Mouse (Mus musculus) C2C12 (cell line): ENCODE measurements around the gene Kxd1. TPM values are rescaled to one million over a fixed set of nuclear protein-coding genes. Genes with fewer than 3 reads are reported as not detected.

Source experiments
- H3K27me3 ChIP-seq: one replicate; pipeline ENCODE4 v1.6.1; 2011; ENCODE audit not compliant: control insufficient read depth, insufficient read depth, insufficient read length
- H3K36me3 ChIP-seq: one replicate; pipeline ENCODE4 v1.6.1; 2011; ENCODE audit not compliant: control insufficient read depth, insufficient read depth
- H3K4me3 ChIP-seq: one replicate; pipeline ENCODE4 v1.5.1; 2011; ENCODE audit warnings: mild to moderate bottlenecking, control low read depth; ENCODE audit not compliant: poor library complexity, insufficient read depth, severe bottlenecking
- H3K79me2 ChIP-seq: one replicate; pipeline ENCODE4 v1.6.1; 2011; ENCODE audit not compliant: control insufficient read depth, insufficient read depth
- H3K79me3 ChIP-seq: one replicate; pipeline ENCODE4 v1.6.1; 2011; ENCODE audit warnings: low read depth, control low read depth
- H3ac ChIP-seq: one replicate; pipeline ENCODE3; 2011; ENCODE audit warnings: low read depth; ENCODE audit not compliant: control insufficient read depth, insufficient read length
- CEBPB ChIP-seq: IDR thresholded peaks from one replicate; pipeline ENCODE4 v1.6.1; 2011; ENCODE audit warnings: low read depth, mild to moderate bottlenecking, control low read depth, moderate library complexity
- CTCF ChIP-seq: IDR thresholded peaks from one replicate; pipeline ENCODE4 v1.5.1; 2011; ENCODE audit not compliant: control insufficient read depth, insufficient read depth, insufficient read length
- FOSL1 ChIP-seq: IDR thresholded peaks from one replicate; pipeline ENCODE4 v1.8.0; 2011; ENCODE audit warnings: mild to moderate bottlenecking, low read length; ENCODE audit not compliant: poor library complexity, insufficient read depth, severe bottlenecking
- MAX ChIP-seq: IDR thresholded peaks from one replicate; pipeline ENCODE4 v1.6.1; 2011; ENCODE audit warnings: mild to moderate bottlenecking, control low read depth
- MYOD1 ChIP-seq: IDR thresholded peaks from one replicate; pipeline ENCODE4 v1.6.1; 2011; ENCODE audit warnings: low read depth; ENCODE audit not compliant: control insufficient read depth, insufficient read length
- MYOG ChIP-seq: IDR thresholded peaks from one replicate; pipeline ENCODE4 v1.6.1; 2011; ENCODE audit not compliant: control insufficient read depth, insufficient read length; ENCODE audit errors: extremely low read depth
- USF1 ChIP-seq: IDR thresholded peaks from one replicate; pipeline ENCODE4 v1.6.1; 2011; ENCODE audit warnings: low read depth, mild to moderate bottlenecking, control low read depth, moderate library complexity
- polyA plus RNA-seq: library from polyadenylated mRNA; unstranded; fragments of >200 nt; fragmentation: generic; extraction: Trizol; gene quantifications from one replicate; pipeline ENCODE4 v1.2.1, GENCODE M21; 2012; ENCODE audit warnings: missing spikeins

Gene Kxd1
- polyA plus RNA-seq, 1 experiment = 47.5 TPM

- Histone ChIP-seq H3K79me3 (peaks cover 33% of the 10 kb centered on the region), H3K36me3 (no peaks in the 10 kb centered on the region), H3ac (no peak overlapping the region), H3K27me3 (no peaks in the 10 kb centered on the region), H3K4me3 (no peak overlapping the region), H3K79me2 (peaks cover 90% of the 10 kb centered on the region)
- TF ChIP-seq FOSL1 (no peak), CEBPB (no peak), MYOD1 (no peak), CTCF (no peak), USF1 (no peak), MYOG (no peak), MAX (no peak)
Observed at GRCm38 (mm10) chr8:70565561-70565960, 37.8 kb upstream of the Kxd1 start.

- Histone ChIP-seq H3ac (no peak overlapping the region), H3K79me3 (peaks cover 33% of the 10 kb centered on the region), H3K27me3 (no peaks in the 10 kb centered on the region), H3K36me3 (no peaks in the 10 kb centered on the region), H3K79me2 (peaks cover 90% of the 10 kb centered on the region), H3K4me3 (no peak overlapping the region)
- TF ChIP-seq MAX (no peak), MYOG (no peak), CEBPB (no peak), CTCF (no peak), FOSL1 (no peak), USF1 (no peak), MYOD1 (no peak)
Observed at GRCm38 (mm10) chr8:70564696-70565235, 37.0 kb upstream of the Kxd1 start.

GRCm38 (mm10) chr8:70563763-70564387, 36.1 kb upstream of the Kxd1 start:
- H3ac ChIP-seq = no peak overlapping the region
- no peak for TF ChIP-seq MYOD1
- no peak for TF ChIP-seq MYOG
- no peak for TF ChIP-seq FOSL1
- TF ChIP-seq MAX = no peak
- no peak for TF ChIP-seq CEBPB
- TF ChIP-seq CTCF = no peak
- no peak for TF ChIP-seq USF1
- peaks cover 30% of the 10 kb centered on the region for H3K79me3 ChIP-seq
- peaks cover 90% of the 10 kb centered on the region for H3K79me2 ChIP-seq
- no peaks in the 10 kb centered on the region for H3K27me3 ChIP-seq
- no peaks in the 10 kb centered on the region for H3K36me3 ChIP-seq
- no peak overlapping the region for H3K4me3 ChIP-seq

GRCm38 (mm10) chr8:70562802-70563201, 35.0 kb upstream of the Kxd1 start:
- Histone ChIP-seq H3K79me3 (peaks cover 34% of the 10 kb centered on the region), H3K4me3 (no peak overlapping the region), H3K79me2 (peaks cover 90% of the 10 kb centered on the region), H3ac (no peak overlapping the region), H3K36me3 (no peaks in the 10 kb centered on the region), H3K27me3 (no peaks in the 10 kb centered on the region)
- no peak for TF ChIP-seq FOSL1
- no peak for TF ChIP-seq MYOG
- TF ChIP-seq CTCF = no peak
- no peak for TF ChIP-seq MYOD1
- TF ChIP-seq CEBPB = no peak
- no peak for TF ChIP-seq MAX
- TF ChIP-seq USF1 = no peak

- TF ChIP-seq CTCF (no peak), CEBPB (no peak), MYOG (no peak), MAX (no peak), MYOD1 (no peak), FOSL1 (no peak), USF1 (no peak)
Observed at GRCm38 (mm10) chr8:70561809-70562535, 34.2 kb upstream of the Kxd1 start.

GRCm38 (mm10) chr8:70561357-70561756, 33.6 kb upstream of the Kxd1 start:
- H3ac ChIP-seq = no peak overlapping the region
- H3K4me3 ChIP-seq = no peak overlapping the region
- H3K36me3 ChIP-seq = no peaks in the 10 kb centered on the region
- TF ChIP-seq CTCF (no peak), FOSL1 (no peak), USF1 (no peak), MYOD1 (no peak), MYOG (no peak), CEBPB (no peak), MAX (no peak)
- H3K79me2 ChIP-seq = peaks cover 96% of the 10 kb centered on the region
- no peaks in the 10 kb centered on the region for H3K27me3 ChIP-seq
- peaks cover 38% of the 10 kb centered on the region for H3K79me3 ChIP-seq

More at GRCm38 (mm10) chr8:70561809-70562535, 34.2 kb upstream of the Kxd1 start:
- H3K79me3 ChIP-seq = peaks cover 41% of the 10 kb centered on the region
- no peak overlapping the region for H3ac ChIP-seq
- no peaks in the 10 kb centered on the region for H3K27me3 ChIP-seq
- no peak overlapping the region for H3K4me3 ChIP-seq
- H3K36me3 ChIP-seq = no peaks in the 10 kb centered on the region
- peaks cover 97% of the 10 kb centered on the region for H3K79me2 ChIP-seq
